Mouse (Mus musculus) cerebellum, adult 2 months (tissue): Measurements from ENCODE around the gene Umps. TPM values are rescaled to one million over a fixed set of nuclear protein-coding genes. Genes with fewer than 3 reads are reported as not detected.
A peak's percentile ranks its signal among the peaks of the same experiment; 100 is the strongest.

Experiments
- DNase-seq, 2 experiments: peaks; one replicate each; pipeline ENCODE4 v3.0.0; 2021
- H3K27ac ChIP-seq: fragments of 200-500 bp; 2 replicates; pipeline ENCODE4 v1.5.1; 2012; ENCODE audit warnings: low read length, control low read depth, inconsistent platforms; ENCODE audit not compliant: insufficient read depth
- H3K27me3 ChIP-seq: fragments of 200-500 bp; 2 replicates; pipeline ENCODE4 v1.6.1; 2012; ENCODE audit warnings: inconsistent platforms, mild to moderate bottlenecking, low read length, moderate library complexity; ENCODE audit not compliant: control insufficient read depth, insufficient read depth
- H3K4me1 ChIP-seq: fragments of 200-500 bp; 2 replicates; pipeline ENCODE4 v1.6.1; 2011; ENCODE audit warnings: low read length; ENCODE audit not compliant: control insufficient read depth, insufficient read depth
- H3K4me3 ChIP-seq: fragments of 200-500 bp; replicated peaks from 2 replicates; pipeline ENCODE3; 2011; ENCODE audit warnings: mild to moderate bottlenecking, low read depth, low read length, control low read depth; ENCODE audit not compliant: insufficient read depth
- CTCF ChIP-seq: fragments of 200-500 bp; IDR thresholded peaks from 2 replicates; pipeline ENCODE4 v1.5.1; 2011; ENCODE audit warnings: low read depth, mild to moderate bottlenecking, control low read depth, low read length, moderate library complexity, borderline replicate concordance; ENCODE audit not compliant: insufficient read depth
- POLR2A ChIP-seq: fragments of 200-500 bp; IDR thresholded peaks from 2 replicates; pipeline ENCODE4 v1.6.1; 2011; ENCODE audit warnings: low read length, control low read depth, borderline replicate concordance; ENCODE audit not compliant: insufficient read depth
- WGBS: fragments of 180-500 bp; shearing (Covaris S2); methylation state at CpG from one replicate; pipeline ENCODE4 v1.1.7; 2018; 5-methylcytosine and 5-hydroxymethylcytosine counted together
- polyA plus RNA-seq: library from polyadenylated mRNA; depleted of rRNA; stranded (reverse); fragments of >200 nt; gene quantifications from 2 replicates; pipeline ENCODE4 v1.2.3, GENCODE M21; 2012

The Umps gene
- polyA plus RNA-seq, 1 experiment = 12.5 TPM

DNA sequence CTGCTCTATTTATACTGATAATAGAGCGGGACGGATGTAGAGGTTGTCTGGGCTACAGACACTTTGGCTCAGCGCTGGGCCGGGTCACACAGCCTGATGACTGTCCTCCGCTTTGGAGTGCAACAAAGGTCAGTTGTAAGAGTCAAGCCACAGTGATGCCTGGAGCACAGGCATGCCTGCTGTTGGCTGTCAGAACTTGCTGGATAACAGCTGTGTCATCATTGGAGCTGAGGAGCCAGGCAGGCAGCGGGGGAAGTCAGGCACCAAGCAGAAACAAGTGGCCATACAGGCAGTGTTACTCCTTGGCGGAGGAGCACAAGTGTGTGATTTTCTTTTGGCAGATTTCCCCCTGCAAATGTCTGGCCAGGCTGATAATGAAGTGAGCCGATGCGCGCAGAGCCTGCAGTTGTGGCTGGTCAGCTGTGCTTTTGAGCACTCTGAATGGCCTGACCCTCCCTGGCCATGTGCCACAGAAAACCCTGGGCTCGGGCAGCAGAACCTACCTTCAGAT lies 25.5 kb downstream of the Umps start:
- H3K4me3 ChIP-seq = no peak overlapping the region
- H3K4me1 ChIP-seq = peaks cover 63% of the 10 kb centered on the region
- H3K27ac ChIP-seq = no peak overlapping the region
- TF ChIP-seq POLR2A (no peak), CTCF (no peak)
- WGBS = 46% methylated on average over 11 of the region's 11 CpGs
- DNase-seq = peak in 1 of 2 experiments; percentile 57
- no peaks in the 10 kb centered on the region for H3K27me3 ChIP-seq

- Histone ChIP-seq H3K27ac (peak overlapping the region; percentile 14), H3K27me3 (no peaks in the 10 kb centered on the region), H3K4me3 (no peak overlapping the region), H3K4me1 (peaks cover 58% of the 10 kb centered on the region)
- peak; percentile 63 to 81 for DNase-seq
- WGBS = 16% methylated on average over 5 of the region's 5 CpGs
- TF ChIP-seq POLR2A (no peak), CTCF (no peak)
Measured at GRCm38 (mm10) chr16:33940095-33940494, 26.7 kb downstream of the Umps start.

DNA sequence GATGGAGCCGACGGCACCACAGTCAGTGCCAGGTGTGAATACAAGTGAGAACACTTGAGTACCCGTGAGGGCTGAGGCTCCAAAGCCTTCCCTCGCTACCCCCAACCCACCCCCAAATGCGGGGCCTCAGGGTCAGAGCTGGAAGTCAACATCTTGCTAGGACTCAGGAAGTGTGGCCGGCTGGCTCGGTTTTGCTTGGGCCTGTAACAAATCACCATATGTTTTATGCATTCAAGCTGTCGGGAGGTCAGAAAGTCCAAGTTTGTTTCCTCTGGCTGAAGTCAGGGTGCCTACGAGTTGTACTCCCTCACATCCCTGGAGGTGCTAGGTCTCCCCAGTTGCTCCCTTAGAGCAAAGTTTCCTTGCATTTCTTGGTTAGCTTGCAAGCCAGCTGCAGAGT lies 27.2 kb downstream of the Umps start:
- Histone ChIP-seq H3K4me3 (no peak overlapping the region), H3K27ac (peak overlapping the region; percentile 14), H3K4me1 (peaks cover 54% of the 10 kb centered on the region), H3K27me3 (no peaks in the 10 kb centered on the region)
- TF ChIP-seq CTCF (no peak), POLR2A (no peak)
- no peak for DNase-seq
- WGBS = 38% methylated on average over 9 of the region's 9 CpGs

GRCm38 (mm10) chr16:33939133-33939531 lies 27.7 kb downstream of the Umps start:
- Histone ChIP-seq H3K27ac (0 out of 2 replicates have a peak overlapping the region, but pooled peaks have one; percentile 14), H3K4me1 (peaks cover 52% of the 10 kb centered on the region)
- WGBS = 72% methylated on average over 2 of the region's 2 CpGs

DNA sequence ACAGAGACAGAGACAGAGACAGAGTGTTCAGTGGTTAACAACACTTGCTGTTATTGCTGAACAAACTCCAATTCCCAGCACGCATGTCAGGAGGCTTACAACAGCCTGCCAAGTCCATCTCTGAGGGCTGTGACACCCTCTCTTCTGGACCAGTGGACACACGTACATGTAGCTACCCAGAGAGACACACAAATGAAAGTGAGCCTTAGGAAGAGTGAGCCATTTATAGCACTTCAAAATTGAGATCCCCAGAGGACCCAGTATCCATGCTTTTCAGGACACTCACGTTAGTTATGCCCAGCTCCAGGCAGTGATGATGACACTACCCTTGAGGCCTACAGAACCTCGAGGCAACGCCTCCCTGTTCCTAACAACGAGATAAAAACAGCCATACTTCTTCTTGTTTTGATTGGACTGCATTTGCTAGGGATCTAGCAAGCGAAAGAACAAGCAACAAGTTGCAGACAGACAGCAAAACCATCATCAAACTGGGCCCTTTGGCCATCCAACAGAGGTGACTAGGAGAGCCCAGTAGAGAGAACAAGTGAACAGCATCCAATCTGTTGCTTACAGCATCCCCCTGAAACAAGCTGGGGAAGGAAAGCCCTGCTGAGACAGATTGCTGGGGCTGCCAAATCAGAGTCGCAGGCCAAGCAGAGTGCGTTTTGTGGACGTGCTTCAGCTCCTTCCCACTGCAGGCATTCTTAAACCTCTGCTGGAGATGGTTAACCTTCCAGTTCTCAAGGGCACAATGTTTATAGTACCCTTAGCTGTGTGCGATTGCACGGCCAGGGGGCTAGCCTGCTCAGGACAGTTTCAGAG lies 28.3 kb downstream of the Umps start:
- peak overlapping the region; percentile 27; the same call in 1 of the 2 replicates for H3K27ac ChIP-seq
- TF ChIP-seq POLR2A (no peak), CTCF (no peak)
- 49% methylated on average over 12 of the region's 12 CpGs for WGBS
- H3K4me3 ChIP-seq = no peak overlapping the region
- DNase-seq = peak; percentile 61 to 64
- H3K27me3 ChIP-seq = no peaks in the 10 kb centered on the region
- peaks cover 46% of the 10 kb centered on the region for H3K4me1 ChIP-seq

More at GRCm38 (mm10) chr16:33939133-33939531, 27.7 kb downstream of the Umps start:
- Histone ChIP-seq H3K27me3 (no peaks in the 10 kb centered on the region), H3K4me3 (no peak overlapping the region)
- DNase-seq = no peak
- TF ChIP-seq POLR2A (no peak), CTCF (no peak)

GRCm38 (mm10) chr16:33937567-33937966 lies 29.3 kb downstream of the Umps start:
- 7% methylated on average over 8 of the region's 8 CpGs for WGBS
- Histone ChIP-seq H3K27ac (peak overlapping the region; percentile 27; the same call in 1 of the 2 replicates), H3K4me3 (no peak overlapping the region), H3K27me3 (no peaks in the 10 kb centered on the region), H3K4me1 (peaks cover 43% of the 10 kb centered on the region)
- DNase-seq = peak; percentile 91 to 93
- no peak for TF ChIP-seq CTCF
- TF ChIP-seq POLR2A = no peak

DNA sequence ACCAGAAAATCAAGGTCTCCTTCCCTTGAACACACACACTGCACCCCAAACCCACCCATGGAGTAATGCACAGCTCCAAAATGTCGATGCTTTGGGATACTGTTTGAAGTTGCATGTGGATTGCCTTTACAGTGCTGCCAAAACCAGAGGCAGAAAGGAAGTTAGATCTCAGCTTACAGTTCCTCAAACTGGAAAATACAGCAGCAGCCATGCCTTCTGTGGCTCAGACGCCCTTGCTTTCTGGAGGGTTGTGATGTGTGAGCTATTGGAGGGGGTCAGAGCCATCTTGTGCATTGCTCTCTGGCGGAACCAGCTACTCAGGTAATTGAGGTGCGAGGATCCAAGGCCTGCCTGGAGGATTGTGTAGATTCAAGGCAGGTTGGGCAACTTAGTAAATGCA lies 30.0 kb downstream of the Umps start:
- no peak overlapping the region for H3K4me3 ChIP-seq
- H3K27ac ChIP-seq = 0 out of 2 replicates have a peak overlapping the region, but pooled peaks have one; percentile 6
- DNase-seq = no peak
- no peaks in the 10 kb centered on the region for H3K27me3 ChIP-seq
- H3K4me1 ChIP-seq = peaks cover 47% of the 10 kb centered on the region
- TF ChIP-seq CTCF = no peak
- TF ChIP-seq POLR2A = no peak
- WGBS = 92% methylated on average over 4 of the region's 4 CpGs

- Histone ChIP-seq H3K27ac (no peak overlapping the region), H3K4me3 (no peak overlapping the region), H3K27me3 (no peaks in the 10 kb centered on the region), H3K4me1 (peaks cover 38% of the 10 kb centered on the region)
- TF ChIP-seq POLR2A (no peak), CTCF (no peak)
- WGBS = 92% methylated on average over 6 of the region's 6 CpGs
- no peak for DNase-seq
Measured at GRCm38 (mm10) chr16:33935407-33935785, 31.4 kb downstream of the Umps start.
